Mouse (Mus musculus) embryonic fibroblast, embryonic 13.5 days (primary cell): ENCODE measurements at regions not wholly inside any gene's neighbourhood (a gene's known extent, or its start where the extent isn't known, plus 50 kb on each side); places are given as distances from the start of the nearest gene placed in this dataset.

Experiments used
- CTCF ChIP-seq: IDR thresholded peaks from 2 replicates; pipeline ENCODE4 v1.5.1; 2011; ENCODE audit warnings: mild to moderate bottlenecking, control low read depth, low read length, moderate library complexity, borderline replicate concordance; ENCODE audit not compliant: insufficient read depth
- POLR2A ChIP-seq: IDR thresholded peaks from 2 replicates; pipeline ENCODE4 v1.6.1; 2011; ENCODE audit warnings: low read depth, mild to moderate bottlenecking, control low read depth, low read length, moderate library complexity

GRCm38 (mm10) chr2:160569496-160569895 is 76.2 kb upstream of the Top1 start:
- TF ChIP-seq CTCF = no peak
- no peak for TF ChIP-seq POLR2A
